ENCODE assay signal across 8 mouse cellular contexts in the genomic region with DNA sequence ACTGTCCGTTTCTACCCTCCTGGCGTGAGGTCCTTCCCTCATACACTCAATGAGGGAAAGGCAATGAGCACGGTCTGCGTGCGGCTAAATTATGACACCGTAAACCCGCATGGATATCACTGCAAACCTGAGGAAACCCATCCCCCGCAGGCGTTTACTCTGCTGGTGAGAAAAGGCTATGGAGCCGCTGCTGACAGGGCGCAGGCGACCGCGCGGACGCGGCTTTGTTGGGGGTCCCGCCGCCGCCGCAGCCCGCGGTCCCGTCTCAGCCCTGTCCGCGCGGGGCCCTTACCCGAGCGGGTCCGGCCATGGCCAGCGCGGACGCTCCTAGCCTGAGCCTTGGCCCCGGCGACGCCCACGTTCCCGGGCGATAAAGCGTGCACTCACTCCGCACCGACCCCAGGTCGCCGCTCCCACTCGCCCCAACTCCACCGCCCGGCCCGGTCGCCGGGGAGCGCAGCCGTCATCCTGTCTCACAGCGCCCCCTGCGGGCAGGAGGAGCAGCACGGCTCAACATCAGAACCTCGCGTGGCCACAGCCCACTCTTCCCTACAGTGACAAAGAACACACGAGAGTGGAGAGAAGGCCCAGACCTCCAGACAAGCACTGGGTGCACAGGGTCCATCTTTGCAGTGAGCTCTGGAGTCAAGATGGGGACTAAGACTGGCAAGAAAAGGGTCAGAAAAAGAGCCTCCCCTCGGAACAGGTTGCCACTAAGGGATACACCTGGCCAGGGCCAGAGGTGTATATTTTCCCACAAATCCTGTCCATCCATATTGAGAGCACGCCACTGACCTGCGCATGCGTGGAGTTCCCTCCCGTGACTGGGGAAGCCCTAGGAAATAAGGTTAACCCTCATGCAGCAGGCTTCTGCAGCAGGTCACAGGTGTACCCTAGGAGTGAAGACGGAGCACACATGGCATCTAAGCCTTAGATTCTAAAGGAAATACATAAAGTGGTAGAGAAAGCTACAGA. TPM values are rescaled to one million over a fixed set of nuclear protein-coding genes. Genes with fewer than 3 reads are reported as not detected.
A peak's percentile ranks its signal among the peaks of the same experiment; 100 is the strongest.
DNase-seq lines count a peak whose midpoint lies in the region; ATAC-seq lines count a peak whose summit lies in the region.

Gene Zfp786 (minus strand): TSS at position 764 of the 975 bp plus-strand sequence.

- peak within 1 kb of the TSS; percentile 86 for H3K4me3 ChIP-seq in midbrain, embryonic 11.5 days (ENCODE audit: low read depth, low read length)

- peak; percentile 90 for ATAC-seq in granulocyte monocyte progenitor cell, adult 5-6 weeks (replicated peaks; ENCODE audit: poor library complexity, severe bottlenecking)
- ATAC-seq in midbrain, embryonic 11.5 days (ENCODE audit: low FRiP score), result peak; percentile 93

- intact Hi-C loops in left cerebral cortex, postnatal 4 days (cut with DNase I), result no loop called here

- peaks cover 8% of the 10 kb centered on the region; the same call in 1 of the 2 replicates for H3K4me1 ChIP-seq in midbrain, embryonic 11.5 days (ENCODE audit: control insufficient read depth, insufficient read depth, low read length)

- no peaks in the 10 kb centered on the region for H3K9me3 ChIP-seq in midbrain, embryonic 11.5 days (ENCODE audit: control insufficient read depth, low read length)

- peak; percentile 82 for DNase-seq in adrenal gland, adult 8-10 months
- peak; percentile 91 for DNase-seq in embryo, embryonic 9.5 days (ENCODE audit: extremely low spot score)
- peak; percentile 84 for DNase-seq in kidney, adult 11 months
- DNase-seq in left cerebral cortex, postnatal 4 days, result peak; percentile 96
- peak; percentile 98 for DNase-seq in midbrain, embryonic 11.5 days (ENCODE audit: low spot score, missing footprints)
- peak; percentile 98 for DNase-seq in right cerebral cortex, postnatal 4 days
- DNase-seq in yolk sac, embryonic 10.5 days (ENCODE audit: low spot score), result peak; percentile 84

- peak within 1 kb of the TSS; percentile 88 for H3K27ac ChIP-seq in midbrain, embryonic 11.5 days (ENCODE audit: low read depth, low read length)

- peak within 1 kb of the TSS; percentile 62 for H3K4me2 ChIP-seq in midbrain, embryonic 11.5 days

- H3K9ac ChIP-seq in midbrain, embryonic 11.5 days (ENCODE audit: low read length), result peak within 1 kb of the TSS; percentile 95

- H3K27me3 ChIP-seq in midbrain, embryonic 11.5 days (ENCODE audit: control insufficient read depth, insufficient read depth, low read length), result no peaks in the 10 kb centered on the region

- H3K36me3 ChIP-seq in midbrain, embryonic 11.5 days (ENCODE audit: control insufficient read depth, insufficient read depth, low read length), result no peaks in the 10 kb centered on the region

- WGBS in midbrain, embryonic 11.5 days, result 1% methylated on average over 62 of the region's 64 CpGs

RNA-seq across cellular contexts. Expression of gene Zfp786, which starts in this region (rescaled TPM):
- 1 to 10 TPM; 1.0 to 1.8 (median 1.5) TPM for total RNA-seq in adrenal gland, adult 8-10 months (2022)
- total RNA-seq in granulocyte monocyte progenitor cell, adult 5-6 weeks (2014; fragmentation: Nextera tagmentation), result 0.13 and 11.2 TPM in 2 replicates
- total RNA-seq in granulocyte monocyte progenitor cell, adult 5-6 weeks (2017), result 2.0 and 5.1 TPM in 2 replicates
- 10 to 100 TPM; 12.4 to 13.9 TPM for total RNA-seq in left cerebral cortex, postnatal 4 days (2021)
- polyA plus RNA-seq in midbrain, embryonic 11.5 days (2014; fragmentation: Nextera tagmentation; extraction: Ambion mirVana), result 7.0 and 8.1 TPM in 2 replicates

Comparison
In these comparisons a context has a peak if more than half of its experiments do, and no peak if none do; other contexts are left out.
1. Peak in every context shown above with its lines: DNase-seq, ATAC-seq, H3K4me3 ChIP-seq and H3K27ac ChIP-seq.